Mouse (Mus musculus) forebrain, postnatal 0 days (tissue): Measurements from ENCODE around the gene Ccdc146. TPM values are rescaled to one million over a fixed set of nuclear protein-coding genes. Genes with fewer than 3 reads are reported as not detected.

ENCODE experiments used
- ATAC-seq: fragments of 200-750 bp; cut with Nextera tagmentation; 2 replicates; pipeline ENCODE4 v1.8.0; 2017; ENCODE audit warnings: mild to moderate bottlenecking, moderate library complexity
- DNase-seq: peaks from one replicate; pipeline ENCODE4 v3.0.0-alpha.2; 2015
- H3K27ac ChIP-seq: fragments of 300-500 bp; sonication (generic); 2 replicates; pipeline ENCODE4 v1.5.1; 2014; ENCODE audit warnings: low read depth, mild to moderate bottlenecking, antibody characterized with exemption, low read length, moderate library complexity, mixed read lengths
- H3K27me3 ChIP-seq: fragments of 300-500 bp; sonication (generic); 2 replicates; pipeline ENCODE4 v1.6.1; 2014; ENCODE audit warnings: mild to moderate bottlenecking, low read length, mixed read lengths; ENCODE audit not compliant: insufficient read depth
- H3K36me3 ChIP-seq: fragments of 300-500 bp; sonication (generic); 2 replicates; pipeline ENCODE4 v1.6.1; 2014; ENCODE audit warnings: mild to moderate bottlenecking, moderate library complexity; ENCODE audit not compliant: insufficient read depth
- H3K4me1 ChIP-seq: fragments of 300-500 bp; sonication (generic); 2 replicates; pipeline ENCODE4 v1.6.1; 2014; ENCODE audit warnings: antibody characterized with exemption; ENCODE audit not compliant: insufficient read depth
- H3K4me2 ChIP-seq: fragments of 300-500 bp; sonication (generic); 2 replicates; pipeline ENCODE4 v1.6.1; 2014; ENCODE audit warnings: low read depth, mild to moderate bottlenecking, moderate library complexity
- H3K4me3 ChIP-seq: fragments of 300-500 bp; sonication (generic); 2 replicates; pipeline ENCODE4 v1.5.1; 2014; ENCODE audit warnings: low read depth, low read length, mixed read lengths
- H3K9ac ChIP-seq: fragments of 300-500 bp; sonication (generic); 2 replicates; pipeline ENCODE4 v1.6.1; 2014; ENCODE audit warnings: mild to moderate bottlenecking
- H3K9me3 ChIP-seq: fragments of 300-500 bp; sonication (generic); 2 replicates; pipeline ENCODE4 v1.6.1; 2016; ENCODE audit warnings: low read length
- CTCF ChIP-seq: sonication (generic); IDR thresholded peaks from 2 replicates; pipeline ENCODE4 v1.5.1; 2016; ENCODE audit warnings: antibody characterized with exemption, control low read depth, low read depth
- WGBS: fragments of 180-500 bp; shearing (Covaris S2); extraction: QIAGEN DNeasy Blood & Tissue Kit; methylation state at CpG from one replicate; pipeline ENCODE4 v1.1.7; 2014; 5-methylcytosine and 5-hydroxymethylcytosine counted together
- polyA plus RNA-seq: library from polyadenylated mRNA; unstranded; fragments of >200 nt; fragmentation: Nextera tagmentation; extraction: Ambion mirVana; gene quantifications from 2 replicates; pipeline ENCODE4 v1.2.1, GENCODE M21; 2015
- total RNA-seq: library from RNA; depleted of rRNA; stranded (reverse); fragments of >200 nt; gene quantifications from 2 replicates; pipeline ENCODE4 v1.2.3, GENCODE M21; 2014

The Ccdc146 gene
- total and polyA plus RNA-seq, 2 experiments from 2014 or later = 1.1 to 1.7 TPM

GRCm38 (mm10) chr5:21376935-21377334, 47.5 kb downstream of the Ccdc146 start:
- Histone ChIP-seq H3K27ac (no peak overlapping the region), H3K27me3 (no peaks in the 10 kb centered on the region), H3K4me3 (no peak overlapping the region), H3K36me3 (no peaks in the 10 kb centered on the region), H3K4me1 (no peaks in the 10 kb centered on the region; the same call in 1 of the 2 replicates), H3K9ac (no peak overlapping the region), H3K9me3 (no peaks in the 10 kb centered on the region), H3K4me2 (no peak overlapping the region)
- DNase-seq = no peak
- ATAC-seq = no peak
- WGBS = 79% methylated on average over 4 of the region's 4 CpGs
- no peak for TF ChIP-seq CTCF

GRCm38 (mm10) chr5:21373180-21373518, 51.3 kb downstream of the Ccdc146 start:
- H3K27me3 ChIP-seq = no peaks in the 10 kb centered on the region
- WGBS = 46% methylated on average over 7 of the region's 7 CpGs
- no peaks in the 10 kb centered on the region; the same call in 1 of the 2 replicates for H3K4me1 ChIP-seq
- H3K4me3 ChIP-seq = peak overlapping the region; percentile 48
- ATAC-seq = no peak
- H3K27ac ChIP-seq = no peak overlapping the region
- peak overlapping the region; percentile 88 for H3K4me2 ChIP-seq
- H3K36me3 ChIP-seq = no peaks in the 10 kb centered on the region
- H3K9me3 ChIP-seq = no peaks in the 10 kb centered on the region
- H3K9ac ChIP-seq = peak overlapping the region; percentile 62
- no peak for DNase-seq
- TF ChIP-seq CTCF = no peak

GRCm38 (mm10) chr5:21372493-21373179, 51.8 kb downstream of the Ccdc146 start, which contains the start of gene Fgl2:
Gene Fgl2 (plus strand): TSS chr5:21372642.
- Histone ChIP-seq H3K9ac (peak within 1 kb of the TSS; percentile 62), H3K27me3 (no peaks in the 10 kb centered on the region), H3K4me2 (peak within 1 kb of the TSS; percentile 88), H3K27ac (peak within 1 kb of the TSS; percentile 46; the same call in 1 of the 2 replicates), H3K9me3 (no peaks in the 10 kb centered on the region), H3K4me1 (no peaks in the 10 kb centered on the region; the same call in 1 of the 2 replicates), H3K4me3 (peak within 1 kb of the TSS; percentile 48), H3K36me3 (no peaks in the 10 kb centered on the region)
- no peak for TF ChIP-seq CTCF
- WGBS = 5% methylated on average over 31 of the region's 31 CpGs
- DNase-seq (peak; percentile 80), ATAC-seq (peak; percentile 96)

GRCm38 (mm10) chr5:21371920-21372319, 52.6 kb downstream of the Ccdc146 start:
- Histone ChIP-seq H3K27me3 (no peaks in the 10 kb centered on the region), H3K4me3 (peak overlapping the region; percentile 48), H3K36me3 (no peaks in the 10 kb centered on the region), H3K4me2 (peak overlapping the region; percentile 88), H3K9me3 (no peaks in the 10 kb centered on the region), H3K27ac (peak overlapping the region; percentile 46; the same call in 1 of the 2 replicates), H3K4me1 (no peaks in the 10 kb centered on the region; the same call in 1 of the 2 replicates), H3K9ac (peak overlapping the region; percentile 62)
- WGBS = 28% methylated on average over 5 of the region's 5 CpGs
- ATAC-seq = peak; percentile 74
- no peak for TF ChIP-seq CTCF
- no peak for DNase-seq

- 93% methylated on average over 5 of the region's 5 CpGs for WGBS
- no peak overlapping the region for H3K27ac ChIP-seq
- DNase-seq = no peak
Observed at GRCm38 (mm10) chr5:21370218-21370947, 54.1 kb downstream of the Ccdc146 start.

GRCm38 (mm10) chr5:21367514-21367913, 57.0 kb downstream of the Ccdc146 start:
- Histone ChIP-seq H3K4me1 (no peaks in the 10 kb centered on the region; the same call in 1 of the 2 replicates), H3K27me3 (no peaks in the 10 kb centered on the region), H3K4me2 (no peak overlapping the region), H3K9ac (no peak overlapping the region), H3K36me3 (no peaks in the 10 kb centered on the region), H3K27ac (no peak overlapping the region), H3K9me3 (no peaks in the 10 kb centered on the region), H3K4me3 (no peak overlapping the region)
- no peak for TF ChIP-seq CTCF
- WGBS = 9% methylated on average over 2 of the region's 2 CpGs
- DNase-seq (no peak), ATAC-seq (no peak)

More at GRCm38 (mm10) chr5:21370218-21370947, 54.1 kb downstream of the Ccdc146 start:
- ATAC-seq = no peak
- H3K36me3 ChIP-seq = no peaks in the 10 kb centered on the region
- no peak overlapping the region for H3K9ac ChIP-seq
- no peak overlapping the region for H3K4me3 ChIP-seq
- no peaks in the 10 kb centered on the region; the same call in 1 of the 2 replicates for H3K4me1 ChIP-seq
- no peak overlapping the region for H3K4me2 ChIP-seq
- H3K27me3 ChIP-seq = no peaks in the 10 kb centered on the region
- no peak for TF ChIP-seq CTCF
- H3K9me3 ChIP-seq = no peaks in the 10 kb centered on the region
